Comparison of ENCODE assay signal across 8 mouse cellular contexts in genomic region chr11:69846198-69846680, GRCm38 (mm10). TPM values are rescaled to one million over a fixed set of nuclear protein-coding genes. Genes with fewer than 3 reads are reported as not detected.
DNase-seq lines count a peak whose midpoint lies in the region; ATAC-seq and TF ChIP-seq lines count a peak whose summit lies in the region.

Gene Plscr3 (plus strand): TSS chr11:69846376.

- peak; percentile 81 for ATAC-seq in CD4-positive, CD25-positive, alpha-beta regulatory T cell, adult 4 months
- ATAC-seq in heart, embryonic 15.5 days (replicated peaks; ENCODE audit: insufficient number of reproducible peaks, insufficient read depth, low FRiP score, low read depth) = peak; percentile 95
- ATAC-seq in liver, embryonic 14.5 days (ENCODE audit: insufficient read depth) = peak; percentile 91
- peak; percentile 88 for ATAC-seq in neural tube, embryonic 11.5 days (ENCODE audit: insufficient read depth, low FRiP score, low TSS enrichment)
- peak; percentile 93 for ATAC-seq in stomach, postnatal 0 days (ENCODE audit: low FRiP score, low TSS enrichment)

- H3K4me2 ChIP-seq in heart, embryonic 15.5 days = peak within 1 kb of the TSS; percentile 82
- H3K4me2 ChIP-seq in liver, embryonic 14.5 days (ENCODE audit: low read depth) = peak within 1 kb of the TSS; percentile 96
- H3K4me2 ChIP-seq in neural tube, embryonic 11.5 days (ENCODE audit: low read depth) = peak within 1 kb of the TSS; percentile 90
- H3K4me2 ChIP-seq in stomach, postnatal 0 days (replicated peaks; ENCODE audit: low read depth) = peak within 1 kb of the TSS; percentile 83

- peak within 1 kb of the TSS; percentile 97 for H3K27ac ChIP-seq in forebrain, embryonic 10.5 days
- H3K27ac ChIP-seq in heart, embryonic 15.5 days = peak within 1 kb of the TSS; percentile 97
- H3K27ac ChIP-seq in liver, embryonic 14.5 days = peak within 1 kb of the TSS; percentile 92
- peak within 1 kb of the TSS; percentile 97 for H3K27ac ChIP-seq in neural tube, embryonic 11.5 days (ENCODE audit: low read depth, low read length)
- H3K27ac ChIP-seq in stomach, postnatal 0 days (replicated peaks) = peak within 1 kb of the TSS; percentile 94

- H3K9ac ChIP-seq in heart, embryonic 15.5 days = peak within 1 kb of the TSS; percentile 76
- H3K9ac ChIP-seq in liver, embryonic 14.5 days (replicated peaks) = peak within 1 kb of the TSS; percentile 91
- H3K9ac ChIP-seq in neural tube, embryonic 11.5 days (ENCODE audit: low read length) = peak within 1 kb of the TSS; percentile 93
- peak within 1 kb of the TSS; percentile 83 for H3K9ac ChIP-seq in stomach, postnatal 0 days (ENCODE audit: low read length)

- no peaks in the 10 kb centered on the region for H3K9me3 ChIP-seq in forebrain, embryonic 10.5 days
- no peaks in the 10 kb centered on the region for H3K9me3 ChIP-seq in heart, embryonic 15.5 days (replicated peaks)
- no peaks in the 10 kb centered on the region for H3K9me3 ChIP-seq in liver, embryonic 14.5 days (ENCODE audit: control insufficient read depth, low read length)
- no peaks in the 10 kb centered on the region for H3K9me3 ChIP-seq in neural tube, embryonic 11.5 days (ENCODE audit: control insufficient read depth, low read length)
- no peaks in the 10 kb centered on the region for H3K9me3 ChIP-seq in stomach, postnatal 0 days (ENCODE audit: control insufficient read depth, low read length)

- peaks cover 41% of the 10 kb centered on the region for H3K4me1 ChIP-seq in forebrain, embryonic 10.5 days
- peaks cover 29% of the 10 kb centered on the region for H3K4me1 ChIP-seq in heart, embryonic 15.5 days (replicated peaks)
- H3K4me1 ChIP-seq in liver, embryonic 14.5 days (replicated peaks; ENCODE audit: control insufficient read depth in 2 of 2, insufficient read depth in 2 of 2, low read length in 1 of 2) = peaks cover 26 to 40% of the 10 kb centered on the region in 2 experiments
- H3K4me1 ChIP-seq in neural tube, embryonic 11.5 days (ENCODE audit: control insufficient read depth, insufficient read depth, low read length) = peaks cover 19% of the 10 kb centered on the region
- H3K4me1 ChIP-seq in stomach, postnatal 0 days (replicated peaks; ENCODE audit: control insufficient read depth, insufficient read depth) = no peaks in the 10 kb centered on the region; the same call in none of the 2 replicates

- WGBS in forebrain, embryonic 10.5 days = under 1% methylated on average over 37 of the region's 38 CpGs
- under 1% methylated on average over 38 of the region's 38 CpGs for WGBS in heart, embryonic 15.5 days
- under 1% methylated on average over 38 of the region's 38 CpGs for WGBS in liver, embryonic 14.5 days (ENCODE audit: insufficient replicate concordance)
- WGBS in neural tube, embryonic 11.5 days = under 1% methylated on average over 38 of the region's 38 CpGs
- under 1% methylated on average over 36 of the region's 38 CpGs for WGBS in stomach, postnatal 0 days

- no peaks in the 10 kb centered on the region for H3K27me3 ChIP-seq in forebrain, embryonic 10.5 days (ENCODE audit: poor library complexity, severe bottlenecking)
- no peaks in the 10 kb centered on the region for H3K27me3 ChIP-seq in heart, embryonic 15.5 days
- no peaks in the 10 kb centered on the region for H3K27me3 ChIP-seq in liver, embryonic 14.5 days (ENCODE audit: control insufficient read depth, insufficient read depth, low read length)
- H3K27me3 ChIP-seq in neural tube, embryonic 11.5 days (ENCODE audit: control insufficient read depth, insufficient read depth, low read length) = no peaks in the 10 kb centered on the region
- no peaks in the 10 kb centered on the region for H3K27me3 ChIP-seq in stomach, postnatal 0 days (ENCODE audit: control insufficient read depth, insufficient read depth, low read length)

- TF ChIP-seq CTCF in liver, embryonic 14.5 days (IDR thresholded peaks at IDR 0.05; ENCODE audit: low read depth) = 0 out of 2 replicates have a peak, but pooled peaks have one; percentile 19
- TF ChIP-seq CTCF in stomach, postnatal 0 days (IDR thresholded peaks at IDR 0.05; ENCODE audit: low read depth) = peak; percentile 30; the same call in 1 of the 2 replicates

- TF ChIP-seq EP300 in liver, embryonic 14.5 days (IDR thresholded peaks at IDR 0.05; ENCODE audit: low read depth) = peak; percentile 37
- no peak for TF ChIP-seq EP300 in stomach, postnatal 0 days (optimal IDR thresholded peaks at IDR 0.05)

- H3K36me3 ChIP-seq in forebrain, embryonic 10.5 days (replicated peaks) = peaks cover 37% of the 10 kb centered on the region
- peaks cover 31% of the 10 kb centered on the region for H3K36me3 ChIP-seq in heart, embryonic 15.5 days
- H3K36me3 ChIP-seq in liver, embryonic 14.5 days (replicated peaks; ENCODE audit: control insufficient read depth, insufficient read depth, low read depth) = peaks cover 10% of the 10 kb centered on the region
- peaks cover 5% of the 10 kb centered on the region for H3K36me3 ChIP-seq in neural tube, embryonic 11.5 days (ENCODE audit: control insufficient read depth, insufficient read depth, low read length)
- peaks cover 20% of the 10 kb centered on the region for H3K36me3 ChIP-seq in stomach, postnatal 0 days (ENCODE audit: control insufficient read depth, insufficient read depth, low read length)

- DNase-seq in c-Kit-negative CD71-positive TER-119-positive erythroid progenitor cells, embryonic 14.5 days (ENCODE audit: low read depth, low spot score) = peak; percentile 76
- DNase-seq in forebrain, embryonic 10.5 days (ENCODE audit: extremely low spot score, low spot score) = peak; percentile 95
- DNase-seq in kidney, postnatal 25 days = peak; percentile 95 to 97
- DNase-seq in liver, embryonic 14.5 days (ENCODE audit: low read depth in 3 of 3, low spot score in 3 of 3) = peak; percentile 75 to 80 (median 76)
- DNase-seq in neural tube, embryonic 11.5 days (ENCODE audit: low spot score) = peak; percentile 96
- peak; percentile 96 for DNase-seq in stomach, postnatal 0 days (ENCODE audit: low spot score)

- peak within 1 kb of the TSS; percentile 82 for H3K4me3 ChIP-seq in forebrain, embryonic 10.5 days
- H3K4me3 ChIP-seq in heart, embryonic 15.5 days = peak within 1 kb of the TSS; percentile 88
- H3K4me3 ChIP-seq in liver, embryonic 14.5 days (ENCODE audit: insufficient read depth in 1 of 2, low read depth in 2 of 2, low read length in 2 of 2) = peak within 1 kb of the TSS; percentile 78 to 94
- H3K4me3 ChIP-seq in neural tube, embryonic 11.5 days (ENCODE audit: low read depth, low read length) = peak within 1 kb of the TSS; percentile 78
- H3K4me3 ChIP-seq in stomach, postnatal 0 days (ENCODE audit: low read depth, low read length) = peak within 1 kb of the TSS; percentile 85

RNA-seq across cellular contexts. Expression of gene Plscr3, which starts in this region (rescaled TPM):
- polyA plus RNA-seq in CD4-positive, CD25-positive, alpha-beta regulatory T cell, adult 4 months (2017; shearing (Covaris generic)) = 10 to 100 TPM; 22.4 to 33.5 TPM
- 67.5 and 67.6 TPM in 2 replicates for polyA plus RNA-seq in forebrain, embryonic 10.5 days (2016; fragmentation: Nextera tagmentation; extraction: Ambion mirVana)
- polyA plus RNA-seq in heart, embryonic 15.5 days (2015; fragmentation: Nextera tagmentation; extraction: Ambion mirVana) = 68.5 and 81.4 TPM in 2 replicates
- 18.0 and 20.0 TPM in 2 replicates for polyA plus RNA-seq in liver, embryonic 14.5 days (2012; rRNA removed)
- 22.8 and 25.0 TPM in 2 replicates for polyA plus RNA-seq in liver, embryonic 14.5 days (2014; fragmentation: Nextera tagmentation; extraction: Ambion mirVana)
- polyA plus RNA-seq in neural tube, embryonic 11.5 days (2014; fragmentation: Nextera tagmentation; extraction: Ambion mirVana) = 75.4 and 83.7 TPM in 2 replicates
- polyA plus RNA-seq in stomach, postnatal 0 days (2015; fragmentation: Nextera tagmentation; extraction: Ambion mirVana) = 54.4 and 58.4 TPM in 2 replicates

Comparison
In these comparisons a context has a peak if more than half of its experiments do, and no peak if none do; other contexts are left out.
1. Peak in every context shown above with its lines: DNase-seq, ATAC-seq, H3K4me3 ChIP-seq and H3K27ac ChIP-seq.